Mouse (Mus musculus): Measurements from ENCODE around the gene Cacna2d4. TPM values are rescaled to one million over a fixed set of nuclear protein-coding genes. Genes with fewer than 3 reads are reported as not detected.

Cacna2d4 gene
- total and polyA plus RNA-seq, 2 experiments from 2014 or later, result 0.48 to 0.62 TPM

DNA sequence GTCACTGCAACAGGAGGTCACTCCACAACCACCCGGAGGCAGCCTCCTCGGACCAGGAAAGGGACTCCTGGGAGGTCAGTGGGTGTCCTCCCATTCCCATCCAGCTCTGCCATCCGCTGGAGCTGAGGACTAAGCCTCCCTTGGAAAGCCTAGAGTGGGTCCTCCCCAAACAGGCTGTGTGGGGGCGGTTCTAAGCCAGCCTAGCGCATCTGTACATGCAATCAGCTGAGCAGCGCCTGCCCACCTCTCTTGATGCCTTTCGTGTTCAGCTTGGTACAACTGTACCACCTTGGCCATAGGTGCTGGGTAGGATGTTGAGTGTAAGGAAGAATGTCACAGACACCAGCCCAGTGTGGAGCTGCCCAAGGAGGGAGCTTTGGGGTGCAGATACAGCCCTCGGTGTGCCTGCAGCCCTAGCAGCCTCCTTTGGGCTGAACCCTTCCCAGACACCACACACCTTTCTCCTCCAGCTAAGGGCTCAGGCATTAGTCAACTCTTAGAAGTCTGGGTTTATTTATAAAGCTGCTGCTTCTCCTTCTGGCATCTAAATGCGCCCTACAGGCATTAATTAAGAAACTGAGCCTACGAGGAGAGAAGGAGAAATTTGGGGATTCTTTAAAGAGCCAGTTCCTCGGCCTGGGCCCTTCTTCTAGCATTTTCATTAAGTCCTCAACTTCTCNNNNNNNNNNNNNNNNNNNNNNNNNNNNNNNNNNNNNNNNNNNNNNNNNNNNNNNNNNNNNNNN, 7.3 kb upstream of the Cacna2d4 start:
- H3K9ac ChIP-seq, result no peak overlapping the region
- no peak for TF ChIP-seq CTCF (IDR thresholded peaks at IDR 0.05; ENCODE audit: low read depth)
- H3K4me2 ChIP-seq (ENCODE audit: low read depth), result no peak overlapping the region
- WGBS, result 82% methylated on average over 11 of the region's 11 CpGs
- no peaks in the 10 kb centered on the region for H3K36me3 ChIP-seq (ENCODE audit: insufficient read depth)
- no peak for ATAC-seq
- 0 out of 2 replicates have a peak, but pooled peaks cover 10% of the 10 kb centered on the region for H3K4me1 ChIP-seq (ENCODE audit: insufficient read depth)
- no peak overlapping the region for H3K27ac ChIP-seq (ENCODE audit: low read depth, low read length)
- no peaks in the 10 kb centered on the region for H3K27me3 ChIP-seq (ENCODE audit: insufficient read depth, low read length)
- H3K4me3 ChIP-seq (ENCODE audit: low read depth, low read length), result no peak overlapping the region
- H3K9me3 ChIP-seq (ENCODE audit: low read length), result no peaks in the 10 kb centered on the region
- DNase-seq, result no peak

DNA sequence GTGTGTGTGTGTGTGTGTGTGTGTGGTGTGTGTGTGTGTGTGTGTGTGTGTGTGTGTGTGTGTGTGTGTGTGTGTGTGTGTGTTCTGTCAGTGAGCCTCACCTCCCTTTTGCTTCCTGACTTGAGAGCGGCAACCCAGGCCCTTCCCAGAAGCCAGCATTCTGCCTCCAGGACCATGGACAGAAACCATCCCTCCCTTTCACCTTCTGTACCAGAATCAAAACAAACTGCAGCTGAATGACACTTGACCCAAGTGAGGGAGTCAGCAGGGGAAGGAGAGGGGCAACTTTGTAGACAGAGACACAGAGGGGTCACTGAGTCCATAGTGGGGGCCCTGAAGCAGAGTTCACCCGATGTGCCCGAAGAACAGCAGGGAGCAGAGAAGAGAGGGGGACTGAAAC, 3.3 kb upstream of the Cacna2d4 start:
- Histone ChIP-seq H3K4me1 (ENCODE audit: insufficient read depth) (no peaks in the 10 kb centered on the region), H3K27me3 (ENCODE audit: insufficient read depth, low read length) (no peaks in the 10 kb centered on the region), H3K36me3 (ENCODE audit: insufficient read depth) (no peaks in the 10 kb centered on the region), H3K4me2 (ENCODE audit: low read depth) (no peak overlapping the region), H3K4me3 (ENCODE audit: low read depth, low read length) (no peak overlapping the region), H3K9ac (no peak overlapping the region), H3K27ac (ENCODE audit: low read depth, low read length) (no peak overlapping the region), H3K9me3 (ENCODE audit: low read length) (no peaks in the 10 kb centered on the region)
- WGBS, result 69% methylated on average over 3 of the region's 3 CpGs
- ATAC-seq (no peak), DNase-seq (no peak)
- no peak for TF ChIP-seq CTCF (IDR thresholded peaks at IDR 0.05; ENCODE audit: low read depth)

DNA sequence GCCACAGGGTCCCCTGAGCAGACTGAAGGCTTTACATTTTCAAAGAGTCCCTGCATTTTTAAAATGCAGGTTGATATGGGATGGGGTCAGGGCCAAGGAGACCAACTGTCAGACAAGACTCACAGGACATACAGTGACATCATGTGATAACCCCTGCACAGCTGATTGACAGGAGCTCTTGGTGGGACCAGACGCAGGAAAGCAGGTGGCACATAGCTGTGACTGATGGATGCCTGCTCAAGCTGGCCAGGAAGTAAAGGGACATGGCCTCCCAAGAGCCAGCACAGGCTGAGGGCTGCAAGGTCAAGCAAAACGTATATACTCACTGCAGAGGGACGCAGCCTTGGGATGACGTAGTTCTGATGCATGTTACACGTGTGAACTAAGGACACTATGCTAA, 885 bp upstream of the Cacna2d4 start:
- DNase-seq (no peak), ATAC-seq (no peak)
- no peaks in the 10 kb centered on the region for H3K4me1 ChIP-seq (ENCODE audit: insufficient read depth)
- no peaks in the 10 kb centered on the region for H3K36me3 ChIP-seq (ENCODE audit: insufficient read depth)
- no peaks in the 10 kb centered on the region for H3K27me3 ChIP-seq (ENCODE audit: insufficient read depth, low read length)
- H3K27ac ChIP-seq (ENCODE audit: low read depth, low read length), result no peak overlapping the region
- no peak overlapping the region for H3K9ac ChIP-seq
- TF ChIP-seq CTCF (IDR thresholded peaks at IDR 0.05; ENCODE audit: low read depth), result no peak
- H3K9me3 ChIP-seq (ENCODE audit: low read length), result no peaks in the 10 kb centered on the region
- WGBS, result 82% methylated on average over 5 of the region's 5 CpGs
- no peak overlapping the region for H3K4me3 ChIP-seq (ENCODE audit: low read depth, low read length)
- no peak overlapping the region for H3K4me2 ChIP-seq (ENCODE audit: low read depth)

DNA sequence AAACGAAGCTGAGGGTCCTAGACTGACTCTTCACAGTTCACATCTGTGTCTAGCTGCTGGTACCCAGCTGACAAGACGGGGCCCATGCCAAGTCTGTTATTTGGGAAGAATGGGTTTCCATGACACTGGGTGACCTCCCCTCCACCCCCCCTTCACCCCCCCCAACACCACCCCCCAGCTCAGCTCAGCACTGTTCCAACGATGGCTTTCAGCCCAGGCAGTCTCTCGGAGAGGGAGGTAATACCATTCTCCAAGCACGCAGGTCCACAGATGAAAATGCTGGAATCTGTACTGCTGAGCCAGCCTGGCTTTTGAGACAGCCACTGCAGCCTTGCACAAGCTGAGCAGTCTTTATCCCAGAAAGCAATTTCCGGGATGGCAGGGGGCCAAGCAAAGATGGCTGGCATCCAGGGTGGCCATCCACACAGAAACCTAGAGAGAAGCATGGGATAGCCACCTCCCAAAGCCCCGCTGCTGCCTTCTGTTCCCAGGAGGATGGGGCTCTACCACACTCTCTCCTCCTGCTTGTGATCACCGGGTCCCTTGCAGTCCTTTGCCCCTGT, 1.2 kb downstream of the Cacna2d4 start:
- ATAC-seq (peak; percentile 95), DNase-seq (peak; percentile 83)
- Histone ChIP-seq H3K27me3 (ENCODE audit: insufficient read depth, low read length) (no peaks in the 10 kb centered on the region), H3K27ac (ENCODE audit: low read depth, low read length) (peak overlapping the region; percentile 6; the same call in 1 of the 2 replicates), H3K4me2 (ENCODE audit: low read depth) (no peak overlapping the region), H3K9me3 (ENCODE audit: low read length) (no peaks in the 10 kb centered on the region), H3K4me3 (ENCODE audit: low read depth, low read length) (no peak overlapping the region), H3K36me3 (ENCODE audit: insufficient read depth) (no peaks in the 10 kb centered on the region), H3K9ac (no peak overlapping the region), H3K4me1 (ENCODE audit: insufficient read depth) (no peaks in the 10 kb centered on the region)
- WGBS, result 19% methylated on average over 8 of the region's 8 CpGs
- TF ChIP-seq CTCF (IDR thresholded peaks at IDR 0.05; ENCODE audit: low read depth), result peak; percentile 31; the same call in 1 of the 2 replicates

- no peak overlapping the region for H3K27ac ChIP-seq (ENCODE audit: low read depth, low read length)
- WGBS, result 84% methylated on average over 5 of the region's 5 CpGs
- H3K4me2 ChIP-seq (ENCODE audit: low read depth), result no peak overlapping the region
- no peak overlapping the region for H3K9ac ChIP-seq
- H3K9me3 ChIP-seq (ENCODE audit: low read length), result no peaks in the 10 kb centered on the region
- H3K36me3 ChIP-seq (ENCODE audit: insufficient read depth), result no peaks in the 10 kb centered on the region
- ATAC-seq (no peak), DNase-seq (no peak)
- no peak for TF ChIP-seq CTCF (IDR thresholded peaks at IDR 0.05; ENCODE audit: low read depth)
- H3K4me3 ChIP-seq (ENCODE audit: low read depth, low read length), result no peak overlapping the region
- H3K4me1 ChIP-seq (ENCODE audit: insufficient read depth), result no peaks in the 10 kb centered on the region
- H3K27me3 ChIP-seq (ENCODE audit: insufficient read depth, low read length), result no peaks in the 10 kb centered on the region
Observed at GRCm38 (mm10) chr6:119239341-119240005, 3.1 kb downstream of the Cacna2d4 start.

GRCm38 (mm10) chr6:119240256-119240655, 3.9 kb downstream of the Cacna2d4 start:
- no peak for TF ChIP-seq CTCF (IDR thresholded peaks at IDR 0.05; ENCODE audit: low read depth)
- 86% methylated on average over 7 of the region's 7 CpGs for WGBS
- Histone ChIP-seq H3K4me1 (ENCODE audit: insufficient read depth) (no peaks in the 10 kb centered on the region), H3K4me3 (ENCODE audit: low read depth, low read length) (no peak overlapping the region), H3K4me2 (ENCODE audit: low read depth) (no peak overlapping the region), H3K9ac (no peak overlapping the region), H3K27ac (ENCODE audit: low read depth, low read length) (no peak overlapping the region), H3K9me3 (ENCODE audit: low read length) (no peaks in the 10 kb centered on the region), H3K27me3 (ENCODE audit: insufficient read depth, low read length) (no peaks in the 10 kb centered on the region), H3K36me3 (ENCODE audit: insufficient read depth) (no peaks in the 10 kb centered on the region)
- DNase-seq (no peak), ATAC-seq (no peak)

Data from forebrain, postnatal 0 days (tissue).